Mouse (Mus musculus) heart, postnatal 25 days (tissue): Measurements from ENCODE around the gene Brcc3. TPM values are rescaled to one million over a fixed set of nuclear protein-coding genes. Genes with fewer than 3 reads are reported as not detected.

Experiments
- DNase-seq: peaks from one replicate; pipeline ENCODE4 v3.0.0; 2022; ENCODE audit warnings: low spot score
- intact Hi-C: fragments of 180-260 bp; cut with DNase I; formaldehyde crosslinking; loops from one replicate; pipeline ENCODE4 v1.15.1; 2025
- total RNA-seq, 2 experiments: library from RNA; stranded (reverse); gene quantifications; 2 replicates each; pipeline ENCODE4 v1.2.3; 2021

The Brcc3 gene
- 10 to 100 TPM; 22.9 to 29.2 TPM for total RNA-seq

GRCm38 (mm10) chrX:75415936-75416785 is at the start of gene Brcc3, which contains the start of the genes Cmc4 and Mtcp1:
Gene Brcc3 (plus strand): TSS chrX:75416628.
Gene Cmc4 (minus strand): TSS chrX:75416584.
Gene Mtcp1 (minus strand): TSS chrX:75416588.
- DNase-seq: peak; percentile 80
- intact Hi-C loops: loop anchor here (10.0 kb wide), 1 partner anchor 99 kb away; the partner anchor contains the start of gene Vbp1

GRCm38 (mm10) chrX:75370197-75370596 is 46.2 kb upstream of the Brcc3 start:
- intact Hi-C loops: no loop called here
- DNase-seq: no peak

- intact Hi-C loops: no loop called here
- DNase-seq: no peak
Observed at GRCm38 (mm10) chrX:75372666-75373425, 43.6 kb upstream of the Brcc3 start.

GRCm38 (mm10) chrX:75376815-75377214 is 39.6 kb upstream of the Brcc3 start:
- intact Hi-C loops: no loop called here
- no peak for DNase-seq

- intact Hi-C loops: no loop called here
- no peak for DNase-seq
Observed at GRCm38 (mm10) chrX:75381176-75381575, 35.3 kb upstream of the Brcc3 start.

- intact Hi-C loops: no loop called here
- no peak for DNase-seq
Observed at GRCm38 (mm10) chrX:75381699-75382098, 34.7 kb upstream of the Brcc3 start.

GRCm38 (mm10) chrX:75382195-75382771 is 34.1 kb upstream of the Brcc3 start, which contains the start of the genes Fundc2 and F8:
Gene Fundc2 (plus strand): TSS chrX:75382399.
Gene F8 (minus strand): TSS chrX:75382615.
- intact Hi-C loops: no loop called here
- DNase-seq: peak; percentile 45

- intact Hi-C loops: no loop called here
- DNase-seq: no peak
Observed at GRCm38 (mm10) chrX:75399471-75399870, 17.0 kb upstream of the Brcc3 start.

GRCm38 (mm10) chrX:75402668-75403067 is 13.8 kb upstream of the Brcc3 start:
- intact Hi-C loops: no loop called here
- no peak for DNase-seq

- intact Hi-C loops: no loop called here
- no peak for DNase-seq
Observed at GRCm38 (mm10) chrX:75403350-75403749, 13.1 kb upstream of the Brcc3 start.

GRCm38 (mm10) chrX:75409711-75410110 is 6.7 kb upstream of the Brcc3 start:
- intact Hi-C loops: loop anchor here (10.0 kb wide), 1 partner anchor 105 kb away; the partner anchor contains the start of gene Vbp1
- no peak for DNase-seq

GRCm38 (mm10) chrX:75454597-75454996 is 38.2 kb downstream of the Brcc3 start:
- no peak for DNase-seq
- intact Hi-C loops: no loop called here

GRCm38 (mm10) chrX:75475182-75475644 is 58.8 kb downstream of the Brcc3 start:
- intact Hi-C loops: loop anchor here (5.0 kb wide), 1 partner anchor 37 kb away; the partner anchor contains the start of gene Vbp1
- peak; percentile 14 for DNase-seq

GRCm38 (mm10) chrX:75489886-75490285 is 73.5 kb downstream of the Brcc3 start:
- no peak for DNase-seq
- intact Hi-C loops: no loop called here

Other genes starting within 250 kb of the Brcc3 start
- 100 to 1,000 TPM; 155 to 167 TPM for gene Fundc2, start 34.2 kb upstream of the Brcc3 start, total RNA-seq
- 1 to 10 TPM; 1.2 to 2.0 TPM for gene F8, start 34.0 kb upstream of the Brcc3 start, total RNA-seq
- 10 to 100 TPM; 11.1 TPM for gene Cmc4, start within 50 bp of the Brcc3 start, total RNA-seq
- 1 to 10 TPM; 2.2 to 3.6 TPM for gene Mtcp1, start within 50 bp of the Brcc3 start, total RNA-seq
- 10 to 100 TPM; 41.2 to 50.5 TPM for gene Vbp1, start 97.7 kb downstream of the Brcc3 start, total RNA-seq
- gene Rab39b, start 161.6 kb downstream of the Brcc3 start, total RNA-seq: not detected